Mouse (Mus musculus): Measurements from ENCODE around the gene Tmem79. TPM values are rescaled to one million over a fixed set of nuclear protein-coding genes. Genes with fewer than 3 reads are reported as not detected.
"Not testable (repeated sequence)": the region's sequence is repeated elsewhere in the genome, so short reads cannot be mapped to it uniquely, and the experiment has no call there.

The Tmem79 gene
- total RNA-seq, 2 experiments from 2014 or later = 2.0 to 7.8 TPM

GRCm38 (mm10) chr3:88291970-88292369, 44.0 kb downstream of the Tmem79 start:
- no peak for ATAC-seq (replicated peaks; ENCODE audit: low FRiP score, low TSS enrichment, poor library complexity, severe bottlenecking)

DNA sequence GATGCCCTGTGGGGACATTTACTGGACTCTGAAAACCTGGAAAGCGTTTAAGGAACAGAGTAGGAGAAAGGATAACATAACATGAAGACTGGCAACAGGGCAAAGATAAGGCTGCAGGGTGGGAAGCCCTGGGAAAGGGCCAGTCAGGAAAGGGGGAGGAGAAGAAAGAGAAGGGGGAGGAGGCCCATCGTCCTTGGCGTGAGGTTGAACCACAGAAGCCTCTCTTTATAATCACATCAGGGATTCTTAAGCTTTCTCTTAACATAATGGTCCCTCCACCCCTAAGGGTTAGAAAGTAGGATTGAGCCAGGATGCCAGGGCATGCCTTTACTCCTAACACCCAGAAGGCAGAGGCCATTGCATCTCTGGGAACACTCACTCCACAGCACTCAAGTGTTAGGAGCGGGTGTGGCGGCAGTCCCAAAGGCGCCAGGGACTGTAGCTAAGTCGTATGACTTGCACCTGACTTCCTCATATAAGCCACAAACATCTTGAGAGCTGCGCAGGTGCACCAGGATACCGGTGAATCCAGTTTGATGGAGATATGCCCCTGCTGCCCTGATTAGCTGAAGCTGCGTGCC, 47.7 kb downstream of the Tmem79 start:
- not testable (repeated sequence) for ATAC-seq (replicated peaks; ENCODE audit: low FRiP score, low TSS enrichment, poor library complexity, severe bottlenecking)

DNA sequence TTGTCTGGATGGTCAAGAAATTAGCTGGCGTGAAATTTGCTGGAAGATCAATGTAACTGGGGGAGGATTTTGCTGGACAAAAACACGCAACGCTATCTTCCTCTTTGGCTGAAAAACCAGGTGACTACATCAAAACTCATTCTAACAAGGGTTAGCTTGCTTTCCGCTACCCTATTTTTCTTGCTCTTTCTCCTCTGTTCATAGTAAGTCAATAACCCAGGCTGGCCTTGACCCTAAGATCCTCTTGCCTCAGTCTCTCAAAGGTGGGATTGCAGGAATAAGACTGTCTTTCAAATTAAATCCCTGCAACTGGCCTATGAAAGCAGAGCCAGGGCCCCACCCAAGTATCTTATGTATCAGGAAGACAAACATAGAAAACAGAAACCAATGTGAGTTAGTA, 48.8 kb downstream of the Tmem79 start, which contains the start of gene Gm38392:
Gene Gm38392 (minus strand): TSS at position 101 of the 400 bp plus-strand sequence.
- no peak for ATAC-seq (replicated peaks; ENCODE audit: low FRiP score, low TSS enrichment, poor library complexity, severe bottlenecking)

GRCm38 (mm10) chr3:88285565-88285895, 50.4 kb downstream of the Tmem79 start:
- ATAC-seq (replicated peaks; ENCODE audit: low FRiP score, low TSS enrichment, poor library complexity, severe bottlenecking) = not testable (repeated sequence)

GRCm38 (mm10) chr3:88284815-88285564, 51.0 kb downstream of the Tmem79 start:
- ATAC-seq (replicated peaks; ENCODE audit: low FRiP score, low TSS enrichment, poor library complexity, severe bottlenecking) = not testable (repeated sequence)

DNA sequence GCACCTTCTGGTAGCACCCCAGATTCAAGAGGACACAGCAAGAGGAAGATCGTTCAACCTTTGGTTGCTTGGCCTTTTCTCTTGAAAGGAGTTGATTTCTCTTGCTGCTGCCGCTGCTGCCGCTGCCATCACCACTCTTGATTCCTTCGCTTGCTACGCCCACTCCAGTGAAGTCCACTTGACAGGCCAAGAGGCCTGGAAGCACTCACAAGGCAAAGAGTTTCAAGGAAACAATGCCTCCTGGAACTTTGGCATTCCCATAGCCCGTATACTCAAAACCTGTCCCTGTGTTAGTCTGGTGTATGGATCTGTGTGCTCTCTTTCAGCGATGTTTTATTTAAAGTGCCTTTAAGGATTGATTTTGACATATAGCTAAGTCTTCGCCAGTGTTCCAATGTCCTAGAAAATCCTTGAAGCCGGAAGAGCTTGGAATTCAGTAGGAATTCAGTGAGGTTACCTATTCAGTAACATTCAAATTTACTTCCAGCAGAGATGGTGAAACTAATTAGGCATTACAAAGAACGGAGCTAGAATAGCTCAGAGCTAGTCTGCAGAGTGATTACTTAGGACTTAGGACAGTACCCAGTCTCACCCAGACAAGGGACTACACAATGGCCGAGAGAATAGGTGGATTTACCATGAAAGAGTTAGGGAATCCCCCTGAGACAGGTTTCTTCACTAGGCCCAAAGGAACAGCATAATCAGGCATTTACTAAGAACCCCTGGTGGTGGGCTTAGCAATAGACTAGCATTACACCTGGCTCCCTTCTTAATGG, 54.6 kb downstream of the Tmem79 start:
- not testable (repeated sequence) for ATAC-seq (replicated peaks; ENCODE audit: low FRiP score, low TSS enrichment, poor library complexity, severe bottlenecking)

DNA sequence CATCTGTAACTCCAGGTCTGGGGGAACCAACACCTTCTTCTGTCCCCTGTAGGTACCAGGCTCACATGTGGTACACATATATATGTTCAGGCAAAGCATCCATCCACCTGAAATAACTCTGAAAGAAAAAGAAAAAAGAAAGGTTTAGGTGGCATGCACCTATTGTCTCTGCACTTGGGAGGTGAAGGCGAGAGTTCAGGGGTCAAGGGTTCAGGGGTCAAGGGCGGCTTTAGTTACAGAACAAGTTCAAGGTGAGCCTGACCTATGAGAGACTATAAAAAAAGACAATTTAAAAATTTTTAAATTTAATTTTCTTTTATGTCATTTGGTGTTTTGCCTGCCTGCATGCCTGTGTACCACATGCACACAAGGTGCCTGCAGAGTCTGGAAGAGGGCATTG, 55.9 kb downstream of the Tmem79 start:
- no peak for ATAC-seq (replicated peaks; ENCODE audit: low FRiP score, low TSS enrichment, poor library complexity, severe bottlenecking)

Other genes with a start within 250 kb of the Tmem79 start
- gene Mef2d, start 193.8 kb downstream of the Tmem79 start, total RNA-seq (2014; fragmentation: Nextera tagmentation) = 91.9 and 97.4 TPM in 2 replicates
- gene Mef2d, start 193.8 kb downstream of the Tmem79 start, total RNA-seq (2017) = 19.7 and 50.5 TPM in 2 replicates
- not detected in 2 replicates for gene Rhbg, start 81.4 kb downstream of the Tmem79 start, total RNA-seq (2014; fragmentation: Nextera tagmentation)
- gene Rhbg, start 81.4 kb downstream of the Tmem79 start, total RNA-seq (2017) = not detected in 2 replicates
- not detected in 2 replicates for gene Gm38392, start 48.9 kb downstream of the Tmem79 start, total RNA-seq (2014; fragmentation: Nextera tagmentation)
- gene Gm38392, start 48.9 kb downstream of the Tmem79 start, total RNA-seq (2017) = not detected in 2 replicates
- gene Tsacc, start 39.1 kb downstream of the Tmem79 start, total RNA-seq (2014; fragmentation: Nextera tagmentation) = 7.2 and 19.5 TPM in 2 replicates
- 9.8 TPM in 1 of 2 replicates, not detected in the other for gene Tsacc, start 39.1 kb downstream of the Tmem79 start, total RNA-seq (2017)
- 703 and 802 TPM in 2 replicates for gene Cct3, start 39.0 kb downstream of the Tmem79 start, total RNA-seq (2014; fragmentation: Nextera tagmentation)
- gene Cct3, start 39.0 kb downstream of the Tmem79 start, total RNA-seq (2017) = 484 and 489 TPM in 2 replicates
- gene Glmp, start 11.1 kb downstream of the Tmem79 start, total RNA-seq (2014; fragmentation: Nextera tagmentation) = 39.2 and 70.5 TPM in 2 replicates
- gene Glmp, start 11.1 kb downstream of the Tmem79 start, total RNA-seq (2017) = 7.0 and 19.7 TPM in 2 replicates
- 40.7 and 57.5 TPM in 2 replicates for gene Smg5, start 112 bp upstream of the Tmem79 start, total RNA-seq (2014; fragmentation: Nextera tagmentation)
- gene Smg5, start 112 bp upstream of the Tmem79 start, total RNA-seq (2017) = 39.0 and 40.9 TPM in 2 replicates
- not detected in 2 replicates for gene Paqr6, start 28.4 kb upstream of the Tmem79 start, total RNA-seq (2014; fragmentation: Nextera tagmentation)
- not detected in 2 replicates for gene Paqr6, start 28.4 kb upstream of the Tmem79 start, total RNA-seq (2017)
- not detected in 2 replicates for gene Bglap3, start 36.6 kb upstream of the Tmem79 start, total RNA-seq (2014; fragmentation: Nextera tagmentation)
- not detected in 2 replicates for gene Bglap3, start 36.6 kb upstream of the Tmem79 start, total RNA-seq (2017)
- gene Bglap2, start 42.6 kb upstream of the Tmem79 start, total RNA-seq (2014; fragmentation: Nextera tagmentation) = not detected in 2 replicates
- gene Bglap2, start 42.6 kb upstream of the Tmem79 start, total RNA-seq (2017) = not detected in 2 replicates
- 2.8 TPM in 1 of 2 replicates, not detected in the other for gene Bglap, start 48.3 kb upstream of the Tmem79 start, total RNA-seq (2014; fragmentation: Nextera tagmentation)
- gene Bglap, start 48.3 kb upstream of the Tmem79 start, total RNA-seq (2017) = not detected in 2 replicates
- 188 and 207 TPM in 2 replicates for gene Pmf1, start 74.2 kb upstream of the Tmem79 start, total RNA-seq (2014; fragmentation: Nextera tagmentation)
- 87.9 and 145 TPM in 2 replicates for gene Pmf1, start 74.2 kb upstream of the Tmem79 start, total RNA-seq (2017)
- gene Slc25a44, start 89.0 kb upstream of the Tmem79 start, total RNA-seq (2014; fragmentation: Nextera tagmentation) = 28.0 and 30.2 TPM in 2 replicates
- 18.9 and 31.7 TPM in 2 replicates for gene Slc25a44, start 89.0 kb upstream of the Tmem79 start, total RNA-seq (2017)
- gene Sema4a, start 125.0 kb upstream of the Tmem79 start, total RNA-seq (2014; fragmentation: Nextera tagmentation) = 2.6 and 4.1 TPM in 2 replicates
- gene Sema4a, start 125.0 kb upstream of the Tmem79 start, total RNA-seq (2017) = 1.1 and 2.1 TPM in 2 replicates
- 43.0 and 61.7 TPM in 2 replicates for gene Lmna, start 173.8 kb upstream of the Tmem79 start, total RNA-seq (2014; fragmentation: Nextera tagmentation)
- 49.4 and 66.7 TPM in 2 replicates for gene Lmna, start 173.8 kb upstream of the Tmem79 start, total RNA-seq (2017)
- 5.4 and 5.6 TPM in 2 replicates for gene Mex3a, start 196.2 kb upstream of the Tmem79 start, total RNA-seq (2014; fragmentation: Nextera tagmentation)
- 3.3 and 7.8 TPM in 2 replicates for gene Mex3a, start 196.2 kb upstream of the Tmem79 start, total RNA-seq (2017)
- not detected in 2 replicates for gene Rab25, start 212.2 kb upstream of the Tmem79 start, total RNA-seq (2014; fragmentation: Nextera tagmentation)
- gene Rab25, start 212.2 kb upstream of the Tmem79 start, total RNA-seq (2017) = 0.14 TPM in 1 of 2 replicates, not detected in the other
- gene Lamtor2, start 216.9 kb upstream of the Tmem79 start, total RNA-seq (2014; fragmentation: Nextera tagmentation) = 36.4 and 68.6 TPM in 2 replicates
- 57.0 and 87.8 TPM in 2 replicates for gene Lamtor2, start 216.9 kb upstream of the Tmem79 start, total RNA-seq (2017)
- 72.3 and 94.1 TPM in 2 replicates for gene Ubqln4, start 217.6 kb upstream of the Tmem79 start, total RNA-seq (2014; fragmentation: Nextera tagmentation)
- gene Ubqln4, start 217.6 kb upstream of the Tmem79 start, total RNA-seq (2017) = 52.5 and 56.0 TPM in 2 replicates
- 200 and 308 TPM in 2 replicates for gene Ssr2, start 239.7 kb upstream of the Tmem79 start, total RNA-seq (2014; fragmentation: Nextera tagmentation)
- gene Ssr2, start 239.7 kb upstream of the Tmem79 start, total RNA-seq (2017) = 111 and 165 TPM in 2 replicates

All from megakaryocyte-erythroid progenitor cell, adult 5-6 weeks (primary cell).